Mouse (Mus musculus): ENCODE measurements around the gene Atp6v1fnb.

- TF ChIP-seq ZNF384 (IDR thresholded peaks at IDR 0.05; ENCODE audit: low read depth, low read length), result no peak
- TF ChIP-seq MAFK (IDR thresholded peaks at IDR 0.05; ENCODE audit: insufficient read depth, low read depth, low read length), result no peak
These were observed 34.3 kb downstream of the Atp6v1fnb start for GRCm38 (mm10) chr6:29505493-29505892.

Measured in ES-E14 (cell line).